Mouse (Mus musculus) megakaryocyte progenitor cell, adult 5-6 weeks (primary cell): ENCODE data around the gene F12. TPM values are rescaled to one million over a fixed set of nuclear protein-coding genes. Genes with fewer than 3 reads are reported as not detected.

Experiments
- ATAC-seq: replicated peaks from 2 replicates; pipeline ENCODE4 v1.8.0; 2016; ENCODE audit warnings: mild to moderate bottlenecking, moderate TSS enrichment, inconsistent platforms; ENCODE audit not compliant: poor library complexity
- total RNA-seq, 2 experiments: library from RNA; stranded (forward) in 1 of 2; stranded (reverse) in 1 of 2; fragments of 157-497, 149-512 nt in 1 of 2; fragments of 200-1000 nt in 1 of 2; gene quantifications; 2 replicates each; pipeline versions ENCODE4 v1.2.3 to v1.2.4; 2015 to 2017

F12 gene
- total RNA-seq, 2 experiments from 2014 or later = not detected

GRCm38 (mm10) chr13:55414743-55415380 is 11.7 kb downstream of the F12 start, which contains the start of gene Pfn3:
Gene Pfn3, minus strand, starts transcription at chr13:55415232.
- no peak for ATAC-seq

GRCm38 (mm10) chr13:55413333-55413732 is 13.3 kb downstream of the F12 start:
- peak; percentile 82 for ATAC-seq

GRCm38 (mm10) chr13:55412643-55413307 is 13.8 kb downstream of the F12 start:
- ATAC-seq = peak; percentile 71

- ATAC-seq = no peak
These were observed 14.8 kb downstream of the F12 start for GRCm38 (mm10) chr13:55411826-55412225.

- no peak for ATAC-seq
These were observed 18.0 kb downstream of the F12 start for GRCm38 (mm10) chr13:55408546-55409120.

- ATAC-seq = no peak
These were observed 19.3 kb downstream of the F12 start for GRCm38 (mm10) chr13:55407341-55407740.

- ATAC-seq = peak; percentile 65
These were observed 20.7 kb downstream of the F12 start for GRCm38 (mm10) chr13:55405783-55406390.

- peak; percentile 90 for ATAC-seq
These were observed 21.5 kb downstream of the F12 start for GRCm38 (mm10) chr13:55404853-55405782.

GRCm38 (mm10) chr13:55403935-55404852 is 22.4 kb downstream of the F12 start:
- peak; percentile 45 for ATAC-seq

GRCm38 (mm10) chr13:55403266-55403665 is 23.3 kb downstream of the F12 start:
- ATAC-seq = no peak

GRCm38 (mm10) chr13:55400039-55400346 is 26.6 kb downstream of the F12 start:
- ATAC-seq = no peak

- peak; percentile 38; the same call in 1 of the 2 replicates for ATAC-seq
These were observed 27.1 kb downstream of the F12 start for GRCm38 (mm10) chr13:55399300-55400038.

GRCm38 (mm10) chr13:55398088-55398487 is 28.5 kb downstream of the F12 start, which contains the start of gene Slc34a1:
Gene Slc34a1, plus strand, starts transcription at chr13:55398187.
- ATAC-seq = peak; percentile 54

GRCm38 (mm10) chr13:55392933-55393332 is 33.7 kb downstream of the F12 start:
- peak; percentile 68 for ATAC-seq

GRCm38 (mm10) chr13:55391626-55392029 is 35.0 kb downstream of the F12 start:
- ATAC-seq = no peak

- ATAC-seq = no peak
These were observed 35.9 kb downstream of the F12 start for GRCm38 (mm10) chr13:55390644-55391043.

GRCm38 (mm10) chr13:55381790-55382189 is 44.8 kb downstream of the F12 start:
- no peak for ATAC-seq

- ATAC-seq = no peak
These were observed 47.5 kb downstream of the F12 start for GRCm38 (mm10) chr13:55378907-55379580.
